Mouse (Mus musculus): Measurements from ENCODE around the gene Gins3. TPM values are rescaled to one million over a fixed set of nuclear protein-coding genes. Genes with fewer than 3 reads are reported as not detected.

Gins3 gene
- total and polyA plus RNA-seq, 3 experiments = 1.2 to 2.8 (median 2.0) TPM

Other genes with a start within 250 kb of the Gins3 start
- gene Cfap20, start 198.6 kb upstream of the Gins3 start, total RNA-seq (2021) = 10 to 100 TPM; 40.7 to 42.4 TPM
- gene Cfap20, start 198.6 kb upstream of the Gins3 start, polyA plus RNA-seq (2012; rRNA removed) = 49.1 and 62.3 TPM in 2 replicates
- gene Csnk2a2, start 143.4 kb upstream of the Gins3 start, total RNA-seq (2021) = 10 to 100 TPM; 59.4 to 86.9 TPM
- gene Csnk2a2, start 143.4 kb upstream of the Gins3 start, polyA plus RNA-seq (2012; rRNA removed) = 10.0 and 13.9 TPM in 2 replicates
- gene Ccdc113, start 99.4 kb upstream of the Gins3 start, total RNA-seq (2021) = 1 to 10 TPM in 1 of 2 experiments, under 1 TPM in 1; 0.81 to 1.7 TPM
- 0.10 TPM in 1 of 2 replicates, not detected in the other for gene Ccdc113, start 99.4 kb upstream of the Gins3 start, polyA plus RNA-seq (2012; rRNA removed)
- gene Prss54, start 57.1 kb upstream of the Gins3 start, total RNA-seq (2021) = not detected
- not detected in 2 replicates for gene Prss54, start 57.1 kb upstream of the Gins3 start, polyA plus RNA-seq (2012; rRNA removed)
- 10 to 100 TPM; 18.5 to 30.1 TPM for gene Ndrg4, start 43.5 kb downstream of the Gins3 start, total RNA-seq (2021)
- 81.1 and 101 TPM in 2 replicates for gene Ndrg4, start 43.5 kb downstream of the Gins3 start, polyA plus RNA-seq (2012; rRNA removed)
- 10 to 100 TPM; 28.9 to 39.7 TPM for gene Setd6, start 82.4 kb downstream of the Gins3 start, total RNA-seq (2021)
- 15.3 and 16.3 TPM in 2 replicates for gene Setd6, start 82.4 kb downstream of the Gins3 start, polyA plus RNA-seq (2012; rRNA removed)
- gene Cnot1, start 174.0 kb downstream of the Gins3 start, total RNA-seq (2021) = 100 to 1,000 TPM; 113 to 193 TPM
- 27.6 and 52.4 TPM in 2 replicates for gene Cnot1, start 174.0 kb downstream of the Gins3 start, polyA plus RNA-seq (2012; rRNA removed)
- gene Sap18b, start 191.9 kb downstream of the Gins3 start, total RNA-seq (2021) = 100 to 1,000 TPM; 178 to 183 TPM
- 25.5 and 27.5 TPM in 2 replicates for gene Sap18b, start 191.9 kb downstream of the Gins3 start, polyA plus RNA-seq (2012; rRNA removed)
- gene Slc38a7, start 220.1 kb downstream of the Gins3 start, total RNA-seq (2021) = 10 to 100 TPM; 16.8 to 20.8 TPM
- 26.7 and 34.1 TPM in 2 replicates for gene Slc38a7, start 220.1 kb downstream of the Gins3 start, polyA plus RNA-seq (2012; rRNA removed)